Mouse (Mus musculus) neural tube, embryonic 12.5 days (tissue): Measurements from ENCODE around the gene Araf. TPM values are rescaled to one million over a fixed set of nuclear protein-coding genes. Genes with fewer than 3 reads are reported as not detected.

ENCODE experiments used
- microRNA-seq: library from miRNA; unstranded; fragments of <30 nt; microRNA quantifications from one replicate; pipeline ENCODE4, GENCODE M21; 2017
- polyA plus RNA-seq: library from polyadenylated mRNA; unstranded; fragments of >200 nt; fragmentation: Nextera tagmentation; extraction: Ambion mirVana; gene quantifications from 2 replicates; pipeline ENCODE4 v1.2.1, GENCODE M21; 2016

The Araf gene
- polyA plus RNA-seq, 1 experiment from 2014 or later = 181 TPM

Small RNAs within 50 kb of the gene (microRNA-seq; reads per million reads assigned to microRNA genes)
- gene Gm24824 = not detected
- 1.1 reads per million for gene Mir5617

Other genes starting within 250 kb of the Araf start
- 0.15 and 0.17 TPM in 2 replicates for gene Rgn, start 248.0 kb upstream of the Araf start, polyA plus RNA-seq
- 72.1 and 75.2 TPM in 2 replicates for gene Rbm10, start 180.3 kb upstream of the Araf start, polyA plus RNA-seq
- 207 and 224 TPM in 2 replicates for gene Ndufb11, start 180.2 kb upstream of the Araf start, polyA plus RNA-seq
- 380 and 406 TPM in 2 replicates for gene Uba1, start 139.5 kb upstream of the Araf start, polyA plus RNA-seq
- 160 and 180 TPM in 2 replicates for gene Cdk16, start 109.9 kb upstream of the Araf start, polyA plus RNA-seq
- gene Usp11, start 93.9 kb upstream of the Araf start, polyA plus RNA-seq = 81.8 and 90.1 TPM in 2 replicates
- gene Timp1, start 72.4 kb downstream of the Araf start, polyA plus RNA-seq = 6.1 and 7.8 TPM in 2 replicates
- 22.7 and 34.1 TPM in 2 replicates for gene Syn1, start 123.2 kb downstream of the Araf start, polyA plus RNA-seq
- 3.3 and 5.8 TPM in 2 replicates for gene Cfp, start 133.7 kb downstream of the Araf start, polyA plus RNA-seq
- 15.0 and 15.9 TPM in 2 replicates for gene Elk1, start 152.8 kb downstream of the Araf start, polyA plus RNA-seq
- 54.2 and 58.4 TPM in 2 replicates for gene Uxt, start 164.2 kb downstream of the Araf start, polyA plus RNA-seq